In the genomic region with DNA sequence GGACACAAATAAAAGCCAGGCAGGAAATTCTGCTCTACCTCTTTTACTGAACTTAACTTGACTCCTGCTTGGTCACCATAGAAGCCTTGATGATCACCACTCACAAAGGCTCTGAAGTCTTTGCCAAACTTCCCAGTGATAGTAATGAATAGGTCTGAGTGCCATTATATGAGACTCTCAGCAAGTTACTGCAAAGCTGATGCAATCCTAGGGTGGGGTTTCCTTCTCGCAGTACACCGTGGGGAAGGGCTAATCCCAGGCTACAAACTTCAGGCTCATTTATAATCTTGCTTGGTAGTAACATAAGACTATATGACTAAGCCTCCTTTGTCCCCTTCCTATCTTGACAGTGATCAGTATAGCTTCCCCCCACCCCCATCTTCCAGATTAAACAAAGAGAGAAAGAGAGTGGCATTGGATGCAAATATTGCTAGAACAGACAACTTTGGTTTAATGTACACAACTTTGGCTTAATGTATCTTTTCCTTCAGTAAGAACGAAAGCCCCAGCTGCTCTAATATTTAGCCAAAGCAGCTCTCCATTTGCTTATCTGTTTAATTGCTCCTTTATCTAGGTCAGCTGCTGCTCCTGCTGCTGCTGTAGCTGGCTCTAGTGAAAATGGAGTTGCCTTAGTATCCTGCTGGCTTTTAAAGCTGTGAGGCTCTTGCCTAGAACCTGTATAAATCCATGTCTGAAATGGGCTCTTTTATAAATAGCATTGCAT, we compare ENCODE assay signal across 11 mouse cellular contexts.
DNase-seq lines count a peak whose midpoint lies in the region; ATAC-seq and TF ChIP-seq lines count a peak whose summit lies in the region.
"Had no signal": no experiment of that assay in that cellular context is flagged by ENCODE, and none has a peak within 500 bp of the region (broad histone marks: within the 10 kb centered on the region; RNA-seq: fewer than 3 reads in every experiment).

No protein-coding gene starts in this region.

- WGBS in limb, embryonic 14.5 days = 57% methylated on average over 3 of the region's 3 CpGs
- 62% methylated on average over 3 of the region's 3 CpGs for WGBS in limb, embryonic 10.5 days
- 16% methylated on average over 3 of the region's 3 CpGs for WGBS in intestine, embryonic 15.5 days
- WGBS in stomach, embryonic 14.5 days = 8% methylated on average over 3 of the region's 3 CpGs

- no peak for TF ChIP-seq POLR2A in limb, embryonic 14.5 days (IDR thresholded peaks at IDR 0.05; ENCODE audit: borderline replicate concordance, extremely low read depth, insufficient read depth, insufficient read length)

- TF ChIP-seq CTCF in gastrocnemius, adult 2 months (IDR thresholded peaks at IDR 0.05) = no peak

- intact Hi-C loops in gastrocnemius, adult 2 months (cut with DNase I) = no loop called here

- no peaks in the 10 kb centered on the region for H3K36me3 ChIP-seq in limb, embryonic 14.5 days (ENCODE audit: control insufficient read depth, insufficient read depth, low read length)
- H3K36me3 ChIP-seq in limb, embryonic 10.5 days = no peaks in the 10 kb centered on the region
- no peaks in the 10 kb centered on the region for H3K36me3 ChIP-seq in intestine, embryonic 15.5 days
- no peaks in the 10 kb centered on the region for H3K36me3 ChIP-seq in stomach, embryonic 14.5 days (ENCODE audit: control insufficient read depth, insufficient read depth, low read length)
- H3K36me3 ChIP-seq: neural tube, embryonic 13.5 days had no signal

- DNase-seq in limb, embryonic 14.5 days (ENCODE audit: low spot score) = peak; percentile 25
- DNase-seq in limb, embryonic 10.5 days (ENCODE audit: low spot score) = no peak
- DNase-seq in ZHBTc4 (ENCODE audit: low read depth, low spot score) = peak; percentile 37
- no peak for DNase-seq in gastrocnemius, adult 2 months
- no peak for DNase-seq in c-Kit-positive CD71-positive TER-119-positive erythroid progenitor cells, embryonic 14.5 days (ENCODE audit: low spot score)
- DNase-seq: embryo, embryonic 11 days; gastrocnemius, postnatal 14 days; kidney, adult 18-20 months had no signal

- H3K4me3 ChIP-seq in limb, embryonic 14.5 days (replicated peaks; ENCODE audit: low read length) = no peak overlapping the region
- H3K4me3 ChIP-seq in limb, embryonic 10.5 days = no peak overlapping the region
- no peak overlapping the region for H3K4me3 ChIP-seq in intestine, embryonic 15.5 days (replicated peaks)
- no peak overlapping the region for H3K4me3 ChIP-seq in stomach, embryonic 14.5 days (ENCODE audit: low read depth, low read length)
- H3K4me3 ChIP-seq in gastrocnemius, adult 2 months = no peak overlapping the region
- H3K4me3 ChIP-seq: neural tube, embryonic 13.5 days had no signal

- no peaks in the 10 kb centered on the region for H3K9me3 ChIP-seq in limb, embryonic 14.5 days (ENCODE audit: control insufficient read depth, low read length)
- no peaks in the 10 kb centered on the region for H3K9me3 ChIP-seq in limb, embryonic 10.5 days (replicated peaks)
- no peaks in the 10 kb centered on the region for H3K9me3 ChIP-seq in intestine, embryonic 15.5 days
- no peaks in the 10 kb centered on the region for H3K9me3 ChIP-seq in stomach, embryonic 14.5 days (ENCODE audit: control insufficient read depth, low read depth, low read length)
- H3K9me3 ChIP-seq: neural tube, embryonic 13.5 days had no signal

- no peak overlapping the region for H3K27ac ChIP-seq in limb, embryonic 14.5 days (replicated peaks; ENCODE audit: low read depth, low read length)
- H3K27ac ChIP-seq in limb, embryonic 10.5 days = no peak overlapping the region
- H3K27ac ChIP-seq in intestine, embryonic 15.5 days = peak overlapping the region; percentile 15; the same call in 1 of the 2 replicates
- H3K27ac ChIP-seq in stomach, embryonic 14.5 days (ENCODE audit: low read length) = no peak overlapping the region; the same call in 1 of the 2 replicates
- no peak overlapping the region for H3K27ac ChIP-seq in gastrocnemius, adult 2 months
- H3K27ac ChIP-seq: neural tube, embryonic 13.5 days had no signal

- H3K4me2 ChIP-seq in limb, embryonic 14.5 days (replicated peaks; ENCODE audit: low read depth, low read length, severe bottlenecking) = no peak overlapping the region
- H3K4me2 ChIP-seq in intestine, embryonic 15.5 days (replicated peaks) = no peak overlapping the region
- H3K4me2 ChIP-seq in stomach, embryonic 14.5 days (replicated peaks; ENCODE audit: low read depth, low read length) = no peak overlapping the region
- H3K4me2 ChIP-seq: neural tube, embryonic 13.5 days had no signal

- no peak for ATAC-seq in limb, embryonic 14.5 days (ENCODE audit: low FRiP score, low read depth)
- peak; percentile 76 for ATAC-seq in intestine, embryonic 15.5 days
- peak; percentile 65; the same call in 1 of the 2 replicates for ATAC-seq in stomach, embryonic 14.5 days (ENCODE audit: insufficient number of reproducible peaks, insufficient read depth, low FRiP score, low read depth)

- no peaks in the 10 kb centered on the region for H3K27me3 ChIP-seq in limb, embryonic 14.5 days (ENCODE audit: control insufficient read depth, insufficient read depth, low read length)
- no peaks in the 10 kb centered on the region for H3K27me3 ChIP-seq in limb, embryonic 10.5 days (ENCODE audit: low read depth, poor library complexity, severe bottlenecking)
- no peaks in the 10 kb centered on the region for H3K27me3 ChIP-seq in intestine, embryonic 15.5 days (replicated peaks)
- no peaks in the 10 kb centered on the region for H3K27me3 ChIP-seq in stomach, embryonic 14.5 days (ENCODE audit: control insufficient read depth, insufficient read depth, low read length)
- H3K27me3 ChIP-seq: neural tube, embryonic 13.5 days had no signal

- H3K9ac ChIP-seq in limb, embryonic 14.5 days (ENCODE audit: low read depth, low read length, severe bottlenecking) = no peak overlapping the region
- H3K9ac ChIP-seq in intestine, embryonic 15.5 days = no peak overlapping the region
- H3K9ac ChIP-seq in stomach, embryonic 14.5 days (replicated peaks; ENCODE audit: low read depth, low read length) = no peak overlapping the region
- H3K9ac ChIP-seq: neural tube, embryonic 13.5 days had no signal

- no peaks in the 10 kb centered on the region for H3K4me1 ChIP-seq in limb, embryonic 14.5 days (ENCODE audit: control insufficient read depth, insufficient read depth, low read length)
- peaks cover 4% of the 10 kb centered on the region; the same call in 1 of the 2 replicates for H3K4me1 ChIP-seq in limb, embryonic 10.5 days
- H3K4me1 ChIP-seq in intestine, embryonic 15.5 days (replicated peaks) = peaks cover 5% of the 10 kb centered on the region; the same call in 1 of the 2 replicates
- no peaks in the 10 kb centered on the region for H3K4me1 ChIP-seq in stomach, embryonic 14.5 days (ENCODE audit: control insufficient read depth, insufficient read depth, low read length)

Comparison
In these comparisons a context has a peak if more than half of its experiments do, and no peak if none do; other contexts are left out.
1. DNase-seq: peak in limb, embryonic 14.5 days (single experiment) and ZHBTc4 (single experiment); none in limb, embryonic 10.5 days (single experiment), gastrocnemius, adult 2 months (single experiment) and c-Kit-positive CD71-positive TER-119-positive erythroid progenitor cells, embryonic 14.5 days (single experiment).